Mouse (Mus musculus) erythroblast, embryonic 14.5 days (primary cell): ENCODE data around the gene Zbtb24.

Experiments
- GATA1 ChIP-seq: IDR thresholded peaks from 2 replicates; pipeline ENCODE4 v1.6.1; 2012; ENCODE audit warnings: low read length, inconsistent platforms, mixed read lengths
- TAL1 ChIP-seq: IDR thresholded peaks from 3 replicates; pipeline ENCODE4 v1.6.1; 2012; ENCODE audit warnings: low read length, inconsistent platforms, mixed read lengths

GRCm38 (mm10) chr10:41426368-41426767 is 23.8 kb upstream of the Zbtb24 start:
- TF ChIP-seq GATA1 (no peak), TAL1 (no peak)
